Mouse (Mus musculus) megakaryocyte-erythroid progenitor cell, adult 5-6 weeks (primary cell): ENCODE measurements around the gene H2afj. TPM values are rescaled to one million over a fixed set of nuclear protein-coding genes. Genes with fewer than 3 reads are reported as not detected.

ENCODE experiments used
- total RNA-seq, 2 experiments: library from RNA; stranded (forward) in 1 of 2; stranded (reverse) in 1 of 2; fragments of 200-1000, 215-1000 nt in 1 of 2; fragments of >200 nt in 1 of 2; fragmentation: Nextera tagmentation in 1 of 2; gene quantifications; 2 replicates each; pipeline ENCODE4 v1.2.3; 2014 to 2017

Gene H2afj
- total RNA-seq, 2 experiments from 2014 or later, result 39.4 to 73.2 TPM

Other genes starting within 250 kb of the H2afj start
- gene Plbd1, start 146.3 kb upstream of the H2afj start, total RNA-seq (2014; fragmentation: Nextera tagmentation), result 2.1 TPM in 1 of 2 replicates, not detected in the other
- gene Plbd1, start 146.3 kb upstream of the H2afj start, total RNA-seq (2017), result 4.1 and 7.1 TPM in 2 replicates
- gene Gucy2c, start 26.5 kb upstream of the H2afj start, total RNA-seq (2014; fragmentation: Nextera tagmentation), result not detected in 2 replicates
- not detected in 2 replicates for gene Gucy2c, start 26.5 kb upstream of the H2afj start, total RNA-seq (2017)
- gene Hist4h4, start 3.8 kb upstream of the H2afj start, total RNA-seq (2014; fragmentation: Nextera tagmentation), result 28.8 and 33.6 TPM in 2 replicates
- 19.2 and 39.0 TPM in 2 replicates for gene Hist4h4, start 3.8 kb upstream of the H2afj start, total RNA-seq (2017)
- gene BC049715, start 19.4 kb downstream of the H2afj start, total RNA-seq (2014; fragmentation: Nextera tagmentation), result 0.96 and 1.2 TPM in 2 replicates
- 1.0 and 2.5 TPM in 2 replicates for gene BC049715, start 19.4 kb downstream of the H2afj start, total RNA-seq (2017)
- 122 and 137 TPM in 2 replicates for gene Wbp11, start 20.0 kb downstream of the H2afj start, total RNA-seq (2014; fragmentation: Nextera tagmentation)
- gene Wbp11, start 20.0 kb downstream of the H2afj start, total RNA-seq (2017), result 57.0 and 70.7 TPM in 2 replicates
- gene Smco3, start 27.2 kb downstream of the H2afj start, total RNA-seq (2014; fragmentation: Nextera tagmentation), result 1.1 TPM in 1 of 2 replicates, not detected in the other
- 1.2 TPM in 1 of 2 replicates, not detected in the other for gene Smco3, start 27.2 kb downstream of the H2afj start, total RNA-seq (2017)
- 9.9 and 10.7 TPM in 2 replicates for gene Art4, start 49.5 kb downstream of the H2afj start, total RNA-seq (2014; fragmentation: Nextera tagmentation)
- gene Art4, start 49.5 kb downstream of the H2afj start, total RNA-seq (2017), result 26.4 and 28.1 TPM in 2 replicates
- not detected in 2 replicates for gene Mgp, start 67.6 kb downstream of the H2afj start, total RNA-seq (2014; fragmentation: Nextera tagmentation)
- gene Mgp, start 67.6 kb downstream of the H2afj start, total RNA-seq (2017), result not detected in 2 replicates
- 1.6 and 2.3 TPM in 2 replicates for gene Erp27, start 113.9 kb downstream of the H2afj start, total RNA-seq (2014; fragmentation: Nextera tagmentation)
- gene Erp27, start 113.9 kb downstream of the H2afj start, total RNA-seq (2017), result not detected in 2 replicates
- gene Pde6h, start 115.6 kb downstream of the H2afj start, total RNA-seq (2014; fragmentation: Nextera tagmentation), result 3.1 TPM in 1 of 2 replicates, not detected in the other
- not detected in 2 replicates for gene Pde6h, start 115.6 kb downstream of the H2afj start, total RNA-seq (2017)
- gene Arhgdib, start 133.7 kb downstream of the H2afj start, total RNA-seq (2014; fragmentation: Nextera tagmentation), result 207 and 252 TPM in 2 replicates
- gene Arhgdib, start 133.7 kb downstream of the H2afj start, total RNA-seq (2017), result 203 and 254 TPM in 2 replicates